Mouse (Mus musculus): Measurements from ENCODE around the gene Phf21a.

DNA sequence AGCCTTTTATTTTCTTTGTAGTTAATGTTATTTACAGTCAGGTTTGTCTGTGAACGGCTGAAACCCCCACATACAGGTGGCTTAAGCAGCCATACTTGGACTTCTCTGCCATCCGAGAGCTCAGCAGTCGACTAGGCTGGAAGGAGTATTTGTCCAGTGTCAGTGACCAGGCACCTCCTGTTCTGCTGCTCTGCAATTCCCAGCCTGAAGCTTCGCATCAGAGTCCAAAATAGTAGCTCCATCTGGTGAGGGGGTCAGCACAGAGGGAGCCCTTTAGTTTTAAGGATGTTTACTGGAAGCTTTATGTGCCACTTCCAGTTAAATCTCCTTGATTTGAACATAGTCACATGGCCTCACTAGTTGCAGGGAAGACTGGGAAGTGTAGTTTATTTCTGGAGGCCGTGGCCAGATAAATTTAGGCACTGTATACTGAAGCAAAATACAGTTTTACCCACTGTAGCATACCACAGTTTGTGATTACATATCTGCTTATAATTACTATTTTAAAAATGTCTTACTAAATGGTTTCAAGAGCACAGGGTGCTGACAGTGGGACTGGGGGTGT, 141.9 kb downstream of the Phf21a start:
- TF ChIP-seq CTCF (conservative IDR thresholded peaks at IDR 0.05; ENCODE audit: low read length), result no peak
- no peak for TF ChIP-seq NANOG (IDR thresholded peaks at IDR 0.05; ENCODE audit: borderline replicate concordance, low read length)

Data from E14TG2a.4 (cell line).